Mouse (Mus musculus): ENCODE results near the gene Phlpp1.

DNA sequence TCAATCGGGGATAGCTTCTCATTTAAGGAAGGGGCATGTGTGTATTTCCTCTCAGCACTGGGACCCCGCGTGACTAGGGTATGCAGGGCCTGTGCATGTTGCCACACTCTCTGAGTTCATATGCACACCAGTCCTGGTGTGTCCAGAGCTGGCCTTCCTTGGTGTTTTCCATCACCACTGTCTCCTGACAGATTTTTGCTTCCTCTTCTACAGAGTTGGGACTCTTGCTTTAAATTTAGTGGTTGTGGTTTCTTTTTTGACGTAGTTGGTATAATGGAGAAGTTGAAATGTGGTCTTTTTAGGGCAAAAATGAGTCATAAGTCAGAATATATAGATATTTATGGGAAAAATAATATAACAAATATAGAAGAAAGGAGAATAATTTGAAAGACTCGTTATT is 59.8 kb downstream of the Phlpp1 start:
- TF ChIP-seq CTCF (IDR thresholded peaks at IDR 0.05; ENCODE audit: low read depth): no peak
- no peak for TF ChIP-seq EP300 (IDR thresholded peaks at IDR 0.05; ENCODE audit: low read depth)
